Mouse (Mus musculus) naive thymus-derived CD4-positive, alpha-beta T cell, adult 5 months (primary cell): Measurements from ENCODE around the gene Fam49a. TPM values are rescaled to one million over a fixed set of nuclear protein-coding genes. Genes with fewer than 3 reads are reported as not detected.

Experiments used
- polyA plus RNA-seq: library from polyadenylated mRNA; unstranded; fragments of 100-300 nt; shearing (Covaris generic); gene quantifications from one replicate; pipeline ENCODE4 v1.2.1, GENCODE M21; 2017

Gene Fam49a
- 64.2 TPM for polyA plus RNA-seq

GRCm38 (mm10) chr12:12261987-12262971 is at the start of gene Fam49a:
TSS of gene Fam49a (plus strand) at chr12:12262139.

